Mouse (Mus musculus) retina, adult 2 months (tissue): Measurements from ENCODE around the gene Ivl.

ENCODE experiments used
- DNase-seq: peaks from one replicate; pipeline ENCODE4 v3.0.0-alpha.2; 2012; ENCODE audit warnings: low read depth, low spot score

Gene Ivl

GRCm38 (mm10) chr3:92573449-92574041 lies at the start of gene Ivl:
Ivl (minus strand) TSS chr3:92573735.
- no peak for DNase-seq

DNA sequence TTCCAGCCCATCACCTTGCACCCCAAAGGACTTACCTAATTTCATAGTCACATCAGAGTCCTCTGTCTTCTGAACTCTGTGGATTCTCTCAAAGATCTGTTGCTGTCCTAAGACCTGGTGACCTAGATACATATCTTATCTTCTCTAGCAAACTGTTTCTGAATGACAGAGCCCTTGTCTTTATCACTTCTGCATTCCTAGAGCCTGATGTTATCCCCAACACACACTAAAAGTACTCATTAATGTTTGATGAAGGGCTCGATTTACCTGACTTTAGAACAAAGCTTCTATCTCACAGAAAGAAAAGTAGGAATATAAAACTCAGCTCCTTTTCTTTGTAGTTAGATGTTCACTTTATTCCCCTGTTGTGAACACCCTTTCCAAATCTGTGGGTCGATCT lies 48.0 kb upstream of the Ivl start, which contains the start of gene Lce6a:
TSS of gene Lce6a (minus strand) at position 101 of the 400 bp plus-strand sequence.
- DNase-seq, result no peak

GRCm38 (mm10) chr3:92609804-92610203 lies 36.3 kb upstream of the Ivl start:
- DNase-seq, result no peak

DNA sequence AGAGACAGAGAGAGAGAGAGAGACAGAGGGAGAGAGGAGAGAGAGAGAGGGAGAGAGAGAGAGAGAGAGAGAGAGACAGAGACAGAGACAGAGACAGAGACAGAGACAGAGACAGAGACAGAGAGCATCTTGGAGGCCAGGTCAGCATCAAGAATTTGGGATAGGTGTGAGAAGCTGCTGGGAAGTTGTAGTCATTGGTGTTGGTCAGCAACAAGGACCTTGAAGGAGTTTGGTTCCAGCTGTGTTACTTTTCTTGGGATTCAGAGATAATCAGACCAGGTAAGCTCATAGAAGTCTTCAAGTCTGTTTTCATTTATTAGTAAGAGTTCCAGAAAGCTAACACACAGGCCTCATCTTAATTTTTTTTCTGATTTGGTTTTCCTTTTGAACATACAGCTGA lies 33.9 kb upstream of the Ivl start, which contains the start of gene 2210017I01Rik:
TSS of gene 2210017I01Rik (minus strand) at position 101 of the 400 bp plus-strand sequence.
- DNase-seq, result no peak

DNA sequence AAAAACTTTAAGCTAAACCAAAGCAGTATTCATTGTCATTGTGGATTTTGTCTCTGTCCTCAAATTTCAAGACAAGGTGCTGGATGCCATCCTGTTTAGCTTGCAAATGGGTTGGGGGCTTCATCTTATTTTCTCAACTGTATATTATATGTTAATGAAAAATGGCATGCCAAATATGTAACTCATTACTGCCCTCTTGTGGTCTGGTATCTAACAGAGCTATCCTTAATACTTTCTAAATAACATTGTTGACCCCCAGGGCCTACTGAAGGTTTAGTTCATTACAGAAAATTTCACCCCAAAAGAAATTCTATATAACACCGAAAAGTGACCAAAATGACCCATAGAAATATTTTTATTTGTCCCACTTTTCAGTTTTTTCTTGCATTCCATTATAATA lies 28.6 kb upstream of the Ivl start:
- DNase-seq, result no peak

- no peak for DNase-seq
These were observed 26.9 kb upstream of the Ivl start for GRCm38 (mm10) chr3:92600456-92600855.

DNA sequence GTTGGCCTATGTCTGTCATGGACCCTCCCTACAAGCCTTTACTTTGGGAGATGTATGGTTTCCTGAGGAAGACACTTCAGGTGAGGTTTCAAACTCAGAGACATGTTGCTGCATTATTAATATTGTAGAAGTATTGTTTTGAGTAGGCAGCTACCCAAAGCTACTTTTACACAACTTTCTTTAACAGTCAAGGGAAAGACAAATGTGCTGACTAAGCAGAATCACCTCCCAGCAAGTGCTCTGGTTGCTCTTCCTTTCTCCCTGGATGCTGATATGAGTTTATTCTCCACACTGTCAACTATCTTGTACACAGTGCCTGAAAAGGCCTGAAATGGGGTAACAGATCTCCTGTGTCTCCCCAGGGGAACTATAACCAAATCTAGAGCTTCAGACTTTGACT lies 26.4 kb upstream of the Ivl start:
- DNase-seq, result no peak

DNA sequence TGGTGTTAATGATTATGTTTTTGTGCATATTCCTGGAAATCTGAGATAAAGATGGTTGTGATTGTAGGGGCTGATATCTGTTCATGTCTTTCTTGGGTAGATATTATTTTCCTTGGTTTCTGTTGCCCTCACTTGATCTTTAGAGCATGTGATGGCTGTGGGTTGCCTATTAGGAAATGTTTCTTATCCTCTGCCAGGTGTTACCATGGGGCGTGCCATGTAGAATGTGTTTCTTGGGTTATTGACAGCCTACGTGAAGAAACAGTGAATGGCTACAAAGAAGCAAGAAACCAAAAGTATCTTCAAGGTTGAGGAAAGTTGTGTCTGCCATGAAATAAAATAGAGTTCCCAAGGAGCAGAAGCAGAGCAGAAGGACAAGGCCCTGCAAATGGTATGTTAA lies 24.9 kb upstream of the Ivl start:
- no peak for DNase-seq

DNA sequence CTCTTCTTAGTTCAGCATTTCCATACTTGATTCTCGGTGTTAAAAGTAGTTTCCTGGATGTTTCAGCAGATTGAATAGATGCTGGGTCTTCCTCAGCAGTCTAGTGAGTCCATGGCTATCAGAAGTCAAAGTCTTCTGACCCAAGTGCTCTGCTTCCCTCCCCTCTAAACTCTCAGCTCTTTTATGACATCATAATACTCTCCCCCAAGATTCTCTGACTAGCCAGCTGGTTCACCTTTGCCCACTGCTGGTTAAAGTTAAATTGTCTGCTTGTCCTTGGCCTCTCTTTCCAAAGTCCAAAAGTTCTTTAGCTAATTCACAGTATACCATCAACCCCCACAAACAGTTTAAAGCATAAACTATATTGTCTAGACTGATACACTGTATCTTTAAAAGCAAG lies 15.3 kb upstream of the Ivl start, which contains the start of gene Smcp:
TSS of gene Smcp (minus strand) at position 140 of the 400 bp plus-strand sequence.
- DNase-seq, result no peak

- no peak for DNase-seq
These were observed 13.7 kb upstream of the Ivl start for GRCm38 (mm10) chr3:92587190-92587589.

DNA sequence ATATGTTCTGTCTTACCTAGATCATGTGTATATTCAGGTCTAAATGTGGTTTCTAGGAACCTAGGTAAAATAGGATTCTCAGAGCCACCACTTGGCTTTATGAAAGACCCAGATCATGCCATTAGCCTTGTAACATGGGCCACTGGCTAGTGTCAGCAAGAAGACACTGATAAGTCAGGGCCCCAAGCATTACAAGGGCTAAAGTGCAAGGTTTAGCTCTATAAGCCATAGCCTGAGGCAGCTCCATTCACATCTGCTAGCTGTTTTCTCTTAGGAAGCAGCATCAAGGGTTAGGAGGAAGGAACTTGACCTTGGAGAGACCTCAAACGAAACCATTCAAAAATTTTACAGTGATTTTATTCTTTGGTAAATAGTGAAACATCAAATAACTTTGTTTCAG lies 11.5 kb upstream of the Ivl start:
- DNase-seq, result no peak

GRCm38 (mm10) chr3:92583164-92583826 lies 9.8 kb upstream of the Ivl start:
- DNase-seq, result no peak

GRCm38 (mm10) chr3:92579508-92579907 lies 6.0 kb upstream of the Ivl start:
- no peak for DNase-seq

DNA sequence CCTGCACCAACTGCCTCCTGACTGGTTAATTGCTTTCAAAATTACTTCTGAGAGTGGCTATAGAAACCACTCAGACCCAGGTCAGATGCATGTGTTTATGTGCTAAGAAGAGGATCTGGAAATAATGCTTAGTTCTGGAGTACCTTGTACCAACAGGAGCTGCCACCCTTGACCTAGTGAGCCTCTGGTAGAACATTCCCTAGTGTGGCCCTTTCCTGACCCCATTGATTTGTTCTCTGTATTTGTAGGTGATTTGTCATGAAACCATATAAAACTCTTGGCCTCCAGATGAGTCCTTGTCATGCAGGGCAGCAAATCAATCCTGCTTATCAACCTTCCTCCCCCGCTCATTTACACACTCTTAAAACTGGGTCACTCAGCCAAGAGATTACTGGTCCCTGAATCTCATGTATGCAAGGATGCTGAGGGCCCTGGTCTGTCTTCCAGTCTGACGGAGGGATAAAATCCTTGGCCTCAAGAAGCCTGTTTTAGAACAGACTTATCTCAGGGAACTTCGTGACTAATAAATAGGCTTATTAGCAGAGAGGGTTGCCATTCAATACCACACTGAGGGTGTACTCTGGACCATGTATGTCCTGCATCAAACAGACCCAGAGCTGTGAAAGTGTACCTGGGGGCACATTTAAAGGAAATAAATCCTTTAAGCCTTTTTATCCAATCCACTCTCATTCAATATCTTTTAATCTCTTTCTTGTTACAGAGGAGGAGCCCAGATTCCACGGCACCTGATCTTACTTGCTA lies 5.3 kb upstream of the Ivl start:
- no peak for DNase-seq

GRCm38 (mm10) chr3:92572514-92573155 lies 900 bp downstream of the Ivl start:
- DNase-seq, result no peak

GRCm38 (mm10) chr3:92568752-92569151 lies 4.8 kb downstream of the Ivl start:
- no peak for DNase-seq

DNA sequence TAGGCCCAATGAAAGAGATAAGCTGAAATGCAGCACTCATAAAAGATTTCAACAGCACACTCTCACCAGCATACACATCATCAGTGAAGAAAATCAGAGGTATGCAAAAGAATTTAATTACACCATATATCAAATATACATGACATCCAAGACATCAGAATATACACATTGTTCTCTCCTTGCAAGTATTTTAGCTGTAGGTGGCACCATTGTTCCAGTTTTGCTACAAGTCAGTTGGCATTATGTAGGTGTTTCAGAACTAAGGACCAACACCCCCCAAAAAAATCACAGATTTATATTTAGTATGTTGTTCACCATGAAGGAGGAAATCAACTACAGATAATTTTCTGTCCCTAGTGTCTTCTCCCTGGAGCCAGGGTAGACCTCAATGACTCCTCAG lies 8.1 kb downstream of the Ivl start:
- no peak for DNase-seq

DNA sequence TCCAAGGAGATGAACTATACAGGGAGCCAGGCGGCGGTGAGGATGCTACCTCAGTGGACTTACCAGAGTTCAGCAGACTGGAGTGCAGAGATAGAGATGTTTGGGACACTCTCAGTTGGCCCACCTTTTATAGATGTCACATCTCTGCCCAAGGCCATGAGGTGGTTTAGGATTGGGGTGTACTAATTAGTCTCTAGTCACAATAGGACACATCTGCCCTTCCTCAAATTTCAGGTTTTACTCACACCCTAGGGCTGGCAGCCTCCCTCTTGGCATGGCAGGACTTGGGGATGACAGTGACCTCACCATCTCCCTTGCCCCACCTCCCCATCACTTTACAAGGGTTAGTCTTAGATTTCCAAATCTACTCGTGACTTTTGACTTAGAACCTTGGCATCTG lies 39.1 kb downstream of the Ivl start, which contains the start of gene 2310046K23Rik:
TSS of gene 2310046K23Rik (minus strand) at position 101 of the 400 bp plus-strand sequence.
- DNase-seq, result no peak
